In the genomic region with DNA sequence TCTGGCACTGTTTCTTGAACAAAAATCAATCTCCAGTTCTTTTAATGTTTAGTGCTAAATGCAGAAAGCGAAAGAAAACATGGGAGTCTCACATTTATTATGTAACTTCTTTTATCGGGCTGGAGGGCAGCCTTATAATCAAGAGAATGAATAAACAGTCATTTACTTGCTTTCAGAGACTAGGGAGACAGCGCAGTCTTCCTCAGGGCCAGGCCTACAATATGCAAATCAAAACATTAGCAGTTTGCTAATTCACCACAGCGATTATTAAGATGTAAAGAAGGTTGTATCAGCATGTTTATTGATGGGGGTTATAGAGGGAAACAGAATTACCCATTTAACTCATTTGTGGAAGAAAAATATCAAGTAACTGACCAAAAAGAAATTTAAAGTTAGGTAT, we compare ENCODE assay signal across 18 mouse cellular contexts.
"Had no signal": no experiment of that assay in that cellular context is flagged by ENCODE, and none has a peak within 500 bp of the region (broad histone marks: within the 10 kb centered on the region; RNA-seq: fewer than 3 reads in every experiment).

No protein-coding gene starts in this region.

- H3K4me2 ChIP-seq: lung, embryonic 14.5 days; midbrain, embryonic 12.5 days; neural tube, embryonic 13.5 days; neural tube, embryonic 15.5 days had no signal

- DNase-seq: lung, embryonic 14.5 days; lung, postnatal 10 days; lung, postnatal 4 days; midbrain, embryonic 14.5 days; retina, postnatal 1 day; right cerebral cortex, adult 18-20 months; right cerebral cortex, postnatal 25 days; right cerebral cortex, postnatal 4 days; spleen, adult 18-20 months; thymus, adult 18-20 months; thymus, postnatal 14 days; thymus, postnatal 36 days had no signal

- ATAC-seq: midbrain, embryonic 16.5 days had no signal

- H3K4me3 ChIP-seq: midbrain, embryonic 10.5 days; midbrain, embryonic 12.5 days; myocyte; neural tube, embryonic 13.5 days; neural tube, embryonic 15.5 days had no signal

- H3K4me1 ChIP-seq: midbrain, embryonic 10.5 days; midbrain, embryonic 12.5 days; neural tube, embryonic 13.5 days; neural tube, embryonic 15.5 days had no signal

- H3K27me3 ChIP-seq: midbrain, embryonic 12.5 days; neural tube, embryonic 13.5 days; neural tube, embryonic 15.5 days had no signal

- H3K36me3 ChIP-seq: midbrain, embryonic 10.5 days; midbrain, embryonic 12.5 days; neural tube, embryonic 13.5 days; neural tube, embryonic 15.5 days had no signal

- H3K9ac ChIP-seq: lung, embryonic 14.5 days; midbrain, embryonic 12.5 days; neural tube, embryonic 13.5 days; neural tube, embryonic 15.5 days had no signal

- H3K27ac ChIP-seq: midbrain, embryonic 10.5 days; midbrain, embryonic 12.5 days; neural tube, embryonic 13.5 days; neural tube, embryonic 15.5 days had no signal

- H3K9me3 ChIP-seq: midbrain, embryonic 10.5 days; midbrain, embryonic 12.5 days; neural tube, embryonic 13.5 days; neural tube, embryonic 15.5 days had no signal
